Mouse (Mus musculus) frontal cortex, postnatal 25 days (tissue): ENCODE measurements around the gene Tmem208.
"Not testable (repeated sequence)": the region's sequence is repeated elsewhere in the genome, so short reads cannot be mapped to it uniquely, and the experiment has no call there.

Source experiments
- DNase-seq, 2 experiments: peaks; one replicate each; pipeline ENCODE4 v3.0.0; 2022; ENCODE audit warnings: low spot score in 2 of 2

The Tmem208 gene

DNA sequence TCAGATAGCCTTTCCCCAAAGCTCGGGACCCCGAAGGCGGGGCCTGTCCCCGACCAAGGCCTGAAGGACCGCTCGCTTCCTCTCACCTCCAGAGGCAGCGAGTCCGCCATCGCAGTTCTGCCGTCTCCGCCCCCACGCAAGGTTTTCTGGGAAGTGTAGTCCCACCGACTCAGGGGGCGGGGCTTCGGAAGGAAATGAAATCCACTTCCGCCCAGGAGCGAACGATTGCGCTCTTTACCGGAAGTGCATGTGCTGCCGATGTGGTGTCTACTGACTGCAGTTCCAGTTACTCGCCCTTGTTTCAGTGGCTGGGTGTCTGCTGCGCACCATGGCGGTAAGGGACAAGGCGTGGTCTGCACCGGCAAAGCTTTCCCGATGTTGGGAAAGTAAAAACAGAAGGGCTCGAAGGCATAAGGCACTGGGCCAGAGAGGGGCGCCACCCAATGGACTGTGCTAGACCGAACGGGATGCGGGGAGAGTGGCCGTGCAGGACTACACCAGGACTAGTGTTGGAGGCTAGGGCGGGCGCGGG, at the start of gene Tmem208, which contains the start of gene Lrrc29:
Gene Tmem208, plus strand, starts transcription at position 214 of the 532 bp plus-strand sequence.
Gene Lrrc29, minus strand, starts transcription at position 138 of the 532 bp plus-strand sequence.
- DNase-seq, result peak; percentile 91 to 96

GRCm38 (mm10) chr8:105278911-105279334, 47.2 kb upstream of the Tmem208 start:
- DNase-seq, result peak in 1 of 2 experiments; percentile 72

GRCm38 (mm10) chr8:105280567-105280966, 45.6 kb upstream of the Tmem208 start:
- DNase-seq, result no peak

DNA sequence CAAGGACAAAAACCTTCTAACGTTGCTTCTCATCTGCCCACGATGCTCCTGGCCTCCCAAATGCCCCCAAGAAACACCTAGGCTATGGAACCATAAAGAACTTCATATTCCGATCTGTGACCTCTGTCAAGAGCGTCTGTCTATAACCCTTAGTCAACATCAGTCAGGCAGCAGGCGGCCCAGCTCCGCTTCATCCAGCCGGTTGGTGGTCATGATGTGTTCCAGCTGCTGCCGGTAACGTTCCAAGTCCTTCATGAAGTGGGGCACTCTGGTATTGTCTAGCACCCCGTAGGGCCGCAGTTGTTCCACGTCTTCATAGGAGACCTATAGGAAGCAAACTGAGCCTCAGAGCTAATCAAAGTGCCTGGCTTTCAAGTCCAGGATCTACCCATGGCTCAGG, 44.3 kb upstream of the Tmem208 start:
- DNase-seq, result no peak

GRCm38 (mm10) chr8:105282239-105282638, 43.9 kb upstream of the Tmem208 start:
- no peak for DNase-seq

- no peak for DNase-seq
Observed at GRCm38 (mm10) chr8:105283074-105283473, 43.1 kb upstream of the Tmem208 start.

- DNase-seq, result no peak
Observed at GRCm38 (mm10) chr8:105285514-105285913, 40.6 kb upstream of the Tmem208 start.

- DNase-seq, result no peak
Observed at GRCm38 (mm10) chr8:105286907-105287306, 39.2 kb upstream of the Tmem208 start.

DNA sequence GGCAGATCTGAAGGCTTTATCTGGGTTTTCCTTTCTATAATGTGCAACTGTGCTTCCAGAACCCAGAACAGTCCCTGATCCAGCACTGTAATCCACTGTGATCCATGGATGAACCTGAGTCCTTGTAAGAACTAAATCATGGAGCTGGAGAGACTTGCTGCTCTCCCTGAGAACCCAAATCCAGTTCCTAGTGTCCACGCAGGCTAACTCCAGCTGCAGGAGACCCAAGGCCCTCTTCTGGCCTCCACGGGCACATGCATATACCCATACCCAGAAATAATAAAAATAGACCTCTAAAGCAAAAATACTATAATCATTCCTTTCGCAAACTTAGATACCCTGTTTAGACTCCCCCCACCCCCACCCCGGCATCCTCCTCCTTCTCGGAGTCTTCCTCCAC, 37.9 kb upstream of the Tmem208 start:
- DNase-seq, result no peak

- DNase-seq, result peak; percentile 91 to 92
Observed at GRCm38 (mm10) chr8:105288958-105289732, 37.0 kb upstream of the Tmem208 start.

GRCm38 (mm10) chr8:105289805-105290460, 36.2 kb upstream of the Tmem208 start, which contains the start of gene 4931428F04Rik:
Gene 4931428F04Rik, minus strand, starts transcription at chr8:105289864.
- no peak for DNase-seq

DNA sequence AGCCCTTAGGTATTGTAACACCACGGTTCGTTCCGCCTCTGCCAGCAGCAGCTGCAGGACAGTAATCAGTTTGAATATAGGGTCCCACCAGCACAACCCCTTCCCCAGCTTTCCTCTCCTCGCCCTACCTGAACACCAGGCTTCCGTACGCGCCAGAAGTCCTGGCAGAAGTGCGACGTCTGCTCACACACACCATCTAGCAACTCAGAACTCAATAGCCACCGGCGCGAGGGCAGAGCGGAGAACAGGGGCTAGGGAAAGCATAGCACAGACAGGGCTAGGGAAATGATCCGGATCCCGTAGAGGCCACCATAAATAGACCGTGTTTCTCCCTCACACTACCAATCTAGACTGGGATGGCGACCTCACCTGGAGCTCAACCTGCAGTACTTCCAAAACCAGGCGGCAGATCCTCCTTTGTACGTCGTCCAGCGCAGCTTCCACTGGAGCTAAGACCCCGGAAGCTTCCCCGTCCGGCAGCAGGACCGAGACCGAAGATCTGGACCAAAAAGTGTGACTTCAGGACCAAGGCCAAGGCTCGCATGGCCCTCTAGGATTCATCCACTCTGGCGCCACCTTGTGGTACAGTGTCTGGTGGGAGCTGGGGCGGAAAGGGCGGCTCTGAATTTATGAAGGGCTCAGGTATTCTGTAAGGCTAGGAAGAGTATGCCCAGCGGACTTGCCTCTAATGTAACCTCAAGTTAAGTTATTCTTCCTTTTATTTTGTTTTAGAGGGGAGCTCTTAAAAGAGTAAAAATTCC, 35.4 kb upstream of the Tmem208 start:
- DNase-seq, result peak; percentile 59 to 72

DNA sequence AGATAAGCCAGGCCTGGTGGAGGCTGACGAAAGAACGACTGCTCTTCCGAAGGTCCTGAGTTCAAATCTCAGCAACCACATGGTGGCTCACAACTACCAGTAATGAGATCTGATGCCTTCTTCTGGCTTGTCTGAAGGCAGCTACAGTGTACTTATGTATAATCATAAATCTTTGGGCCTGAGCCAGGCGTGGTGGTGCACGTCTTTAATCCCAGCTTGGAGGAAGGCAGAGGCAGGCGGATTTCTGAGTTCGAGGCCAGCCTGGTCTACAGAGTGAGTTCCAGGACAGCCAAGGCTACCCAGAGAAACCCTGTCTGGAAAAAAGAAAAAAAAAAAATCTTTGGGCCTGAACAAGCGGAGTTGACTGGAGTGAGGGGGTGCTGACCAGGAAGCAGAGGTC, 34.8 kb upstream of the Tmem208 start:
- DNase-seq, result not testable (repeated sequence)

- not testable (repeated sequence) for DNase-seq
Observed at GRCm38 (mm10) chr8:105291802-105292201, 34.4 kb upstream of the Tmem208 start.

- no peak for DNase-seq
Observed at GRCm38 (mm10) chr8:105292471-105292870, 33.7 kb upstream of the Tmem208 start.

GRCm38 (mm10) chr8:105293405-105293804, 32.7 kb upstream of the Tmem208 start:
- no peak for DNase-seq

- no peak for DNase-seq
Observed at GRCm38 (mm10) chr8:105294776-105295175, 31.4 kb upstream of the Tmem208 start.

- no peak for DNase-seq
Observed at GRCm38 (mm10) chr8:105295256-105295655, 30.9 kb upstream of the Tmem208 start.

- DNase-seq, result no peak
Observed at GRCm38 (mm10) chr8:105295895-105296573, 30.1 kb upstream of the Tmem208 start, which contains the start of gene Exoc3l. Gene Exoc3l, minus strand, starts transcription at chr8:105296101.

GRCm38 (mm10) chr8:105297511-105298192, 28.5 kb upstream of the Tmem208 start, which contains the start of gene E2f4:
Gene E2f4, plus strand, starts transcription at chr8:105297663.
- peak; percentile 72 to 89 for DNase-seq
